Mouse (Mus musculus): ENCODE data around the gene Eif5b. TPM values are rescaled to one million over a fixed set of nuclear protein-coding genes. Genes with fewer than 3 reads are reported as not detected.
"Not testable (repeated sequence)": the region's sequence is repeated elsewhere in the genome, so short reads cannot be mapped to it uniquely, and the experiment has no call there.

Eif5b gene
- polyA plus RNA-seq, 1 experiment from 2014 or later, result 29.5 TPM

DNA sequence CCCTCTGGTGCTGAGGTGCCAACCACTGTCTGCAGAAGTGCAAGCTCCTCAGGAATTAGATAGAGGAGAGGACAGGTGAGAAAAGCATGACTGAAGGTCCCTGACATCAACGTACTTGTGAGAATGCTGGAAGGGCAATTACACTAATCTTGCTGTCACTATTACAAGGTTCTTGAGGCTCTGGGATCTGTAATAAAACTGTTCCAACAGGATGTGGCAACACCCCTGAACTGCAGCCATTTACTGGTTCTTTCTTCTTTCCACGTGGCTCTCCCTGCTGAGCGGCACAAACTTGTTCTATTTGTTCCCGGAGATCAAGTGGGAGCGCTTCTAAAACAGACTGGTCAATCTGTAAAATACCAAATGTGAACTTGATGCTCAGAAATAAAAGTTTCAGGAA is 57.4 kb downstream of the Eif5b start:
- no peaks in the 10 kb centered on the region for H3K4me1 ChIP-seq (ENCODE audit: control insufficient read depth, insufficient read depth, low read length)
- H3K4me3 ChIP-seq (ENCODE audit: low read depth, low read length), result no peak overlapping the region
- no peaks in the 10 kb centered on the region for H3K9me3 ChIP-seq (ENCODE audit: control insufficient read depth, low read depth, low read length)
- no peak overlapping the region for H3K4me2 ChIP-seq (replicated peaks; ENCODE audit: low read depth, low read length)
- no peak for ATAC-seq (ENCODE audit: insufficient number of reproducible peaks, insufficient read depth, low FRiP score, low read depth)
- H3K27ac ChIP-seq (ENCODE audit: low read length), result no peak overlapping the region
- H3K9ac ChIP-seq (replicated peaks; ENCODE audit: low read depth, low read length), result no peak overlapping the region
- no peaks in the 10 kb centered on the region for H3K27me3 ChIP-seq (ENCODE audit: control insufficient read depth, insufficient read depth, low read length)
- H3K36me3 ChIP-seq (ENCODE audit: control insufficient read depth, insufficient read depth, low read length), result peaks cover 77% of the 10 kb centered on the region
- 88% methylated on average over 5 of the region's 5 CpGs for WGBS

DNA sequence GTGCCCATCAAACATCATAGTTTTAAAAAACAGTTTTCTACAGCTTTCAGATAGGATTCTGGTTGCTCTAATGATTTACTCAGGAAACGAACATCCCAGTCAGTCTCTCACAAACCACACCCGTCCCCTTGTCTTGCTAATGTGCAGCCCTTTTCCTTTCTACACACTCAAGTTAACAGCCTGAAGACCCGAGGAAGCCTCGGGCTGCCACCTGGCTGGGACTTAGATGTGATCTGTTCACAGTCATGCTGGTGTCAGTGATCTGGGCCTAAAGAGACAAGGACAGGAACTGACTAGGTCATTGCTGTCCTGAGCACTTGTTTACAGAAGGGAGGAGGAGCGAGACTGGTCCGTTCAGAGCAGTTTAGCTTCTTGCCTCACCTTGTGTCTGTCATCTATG is 60.6 kb downstream of the Eif5b start:
- Histone ChIP-seq H3K4me2 (replicated peaks; ENCODE audit: low read depth, low read length) (no peak overlapping the region), H3K4me1 (ENCODE audit: control insufficient read depth, insufficient read depth, low read length) (no peaks in the 10 kb centered on the region), H3K27me3 (ENCODE audit: control insufficient read depth, insufficient read depth, low read length) (no peaks in the 10 kb centered on the region), H3K4me3 (ENCODE audit: low read depth, low read length) (no peak overlapping the region), H3K9me3 (ENCODE audit: control insufficient read depth, low read depth, low read length) (no peaks in the 10 kb centered on the region), H3K9ac (replicated peaks; ENCODE audit: low read depth, low read length) (no peak overlapping the region), H3K36me3 (ENCODE audit: control insufficient read depth, insufficient read depth, low read length) (peaks cover 60% of the 10 kb centered on the region), H3K27ac (ENCODE audit: low read length) (no peak overlapping the region)
- 79% methylated on average over 6 of the region's 6 CpGs for WGBS
- ATAC-seq (ENCODE audit: insufficient number of reproducible peaks, insufficient read depth, low FRiP score, low read depth), result no peak

DNA sequence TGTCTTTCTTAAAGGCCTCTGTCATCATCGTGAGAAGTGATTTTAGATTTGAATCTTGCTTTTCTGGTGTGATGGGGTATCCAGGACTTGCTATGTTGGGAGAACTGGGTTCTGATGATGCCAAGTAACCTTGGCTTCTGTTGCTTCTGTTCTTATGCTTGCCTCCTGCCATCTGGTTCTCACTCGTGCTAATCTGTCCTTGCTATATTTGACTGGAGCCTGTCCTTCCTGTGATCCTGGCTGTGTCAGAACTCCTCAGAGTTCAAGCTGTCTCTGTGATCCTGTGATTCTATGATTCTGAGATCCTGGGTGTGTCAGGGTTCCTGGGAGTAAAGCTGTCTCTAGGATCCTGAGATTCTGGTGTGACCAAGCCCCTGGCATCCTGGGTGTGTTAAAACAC is 64.3 kb downstream of the Eif5b start:
- not testable (repeated sequence) for H3K4me3 ChIP-seq (ENCODE audit: low read depth, low read length); H3K4me2 ChIP-seq (replicated peaks; ENCODE audit: low read depth, low read length); H3K9ac ChIP-seq (replicated peaks; ENCODE audit: low read depth, low read length); H3K4me1 ChIP-seq (ENCODE audit: control insufficient read depth, insufficient read depth, low read length); ATAC-seq (ENCODE audit: insufficient number of reproducible peaks, insufficient read depth, low FRiP score, low read depth); H3K27me3 ChIP-seq (ENCODE audit: control insufficient read depth, insufficient read depth, low read length); H3K9me3 ChIP-seq (ENCODE audit: control insufficient read depth, low read depth, low read length); H3K27ac ChIP-seq (ENCODE audit: low read length)
- WGBS, result 89% methylated on average over 2 of the region's 2 CpGs
- H3K36me3 ChIP-seq (ENCODE audit: control insufficient read depth, insufficient read depth, low read length), result peaks cover 44% of the 10 kb centered on the region

DNA sequence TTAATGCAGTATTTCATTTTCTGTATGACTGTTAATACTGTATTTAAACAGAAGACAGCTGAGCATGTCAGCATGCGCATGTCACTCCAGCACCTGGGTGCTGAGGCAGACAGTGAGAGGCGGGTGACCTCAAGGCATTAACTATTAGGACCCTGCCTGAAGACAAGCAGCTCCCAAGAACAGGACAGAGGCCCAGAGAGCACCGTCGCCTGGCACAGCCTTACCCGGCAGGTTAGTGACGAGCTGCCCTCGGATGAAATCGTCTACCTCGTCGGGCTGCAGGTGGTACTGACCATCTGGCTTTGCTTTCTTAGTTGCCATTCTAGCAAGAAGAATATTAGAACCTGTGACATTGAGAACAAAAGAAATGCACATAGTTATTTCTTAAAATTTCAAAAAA is 69.5 kb downstream of the Eif5b start:
- 88% methylated on average over 10 of the region's 10 CpGs for WGBS
- no peak overlapping the region for H3K9ac ChIP-seq (replicated peaks; ENCODE audit: low read depth, low read length)
- no peaks in the 10 kb centered on the region for H3K27me3 ChIP-seq (ENCODE audit: control insufficient read depth, insufficient read depth, low read length)
- H3K36me3 ChIP-seq (ENCODE audit: control insufficient read depth, insufficient read depth, low read length), result peaks cover 47% of the 10 kb centered on the region
- H3K4me2 ChIP-seq (replicated peaks; ENCODE audit: low read depth, low read length), result no peak overlapping the region
- H3K9me3 ChIP-seq (ENCODE audit: control insufficient read depth, low read depth, low read length), result no peaks in the 10 kb centered on the region
- no peak overlapping the region for H3K4me3 ChIP-seq (ENCODE audit: low read depth, low read length)
- no peak overlapping the region for H3K27ac ChIP-seq (ENCODE audit: low read length)
- no peak for ATAC-seq (ENCODE audit: insufficient number of reproducible peaks, insufficient read depth, low FRiP score, low read depth)
- no peaks in the 10 kb centered on the region for H3K4me1 ChIP-seq (ENCODE audit: control insufficient read depth, insufficient read depth, low read length)

DNA sequence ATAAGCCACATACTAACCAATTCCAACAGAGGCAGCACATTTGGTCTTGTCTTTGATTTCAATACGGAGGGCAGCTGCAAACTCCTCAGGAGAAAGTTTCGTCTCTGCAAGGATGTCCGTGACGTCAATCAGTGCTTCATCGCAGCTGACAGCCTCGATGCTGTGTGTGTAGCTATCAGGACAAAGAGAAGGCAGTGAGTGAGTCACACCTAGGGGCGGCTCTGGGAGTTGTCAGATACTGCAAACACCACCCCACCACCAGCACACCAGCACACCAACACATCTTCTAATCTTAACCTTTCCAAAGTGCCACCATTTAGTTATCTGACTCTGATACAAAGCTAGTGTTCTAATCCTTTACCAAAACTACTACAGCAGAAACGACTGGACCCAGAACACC is 73.5 kb downstream of the Eif5b start:
- H3K36me3 ChIP-seq (ENCODE audit: control insufficient read depth, insufficient read depth, low read length), result peaks cover 47% of the 10 kb centered on the region
- no peaks in the 10 kb centered on the region for H3K9me3 ChIP-seq (ENCODE audit: control insufficient read depth, low read depth, low read length)
- H3K27ac ChIP-seq (ENCODE audit: low read length), result no peak overlapping the region
- H3K9ac ChIP-seq (replicated peaks; ENCODE audit: low read depth, low read length), result no peak overlapping the region
- H3K4me1 ChIP-seq (ENCODE audit: control insufficient read depth, insufficient read depth, low read length), result no peaks in the 10 kb centered on the region
- no peak overlapping the region for H3K4me2 ChIP-seq (replicated peaks; ENCODE audit: low read depth, low read length)
- no peak overlapping the region for H3K4me3 ChIP-seq (ENCODE audit: low read depth, low read length)
- 67% methylated on average over 8 of the region's 8 CpGs for WGBS
- H3K27me3 ChIP-seq (ENCODE audit: control insufficient read depth, insufficient read depth, low read length), result no peaks in the 10 kb centered on the region
- ATAC-seq (ENCODE audit: insufficient number of reproducible peaks, insufficient read depth, low FRiP score, low read depth), result no peak

DNA sequence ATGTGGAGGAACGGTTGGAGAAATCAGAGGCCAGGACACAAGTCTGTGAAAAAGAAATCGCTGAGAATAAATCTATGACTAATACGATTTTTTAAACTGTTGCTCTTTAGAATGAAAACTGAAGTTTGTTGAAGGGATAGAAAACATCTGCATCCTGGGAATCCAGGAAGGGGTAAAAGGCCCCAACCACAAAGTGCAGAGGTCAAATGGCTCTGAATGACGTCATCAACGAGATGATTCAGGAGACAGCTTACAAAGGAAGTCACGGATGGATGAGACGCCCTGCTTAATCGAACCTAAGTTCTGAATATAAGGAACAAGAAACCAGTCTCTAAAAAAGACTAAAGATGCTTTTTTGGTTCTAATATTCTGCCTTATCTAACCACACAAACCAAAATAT is 83.5 kb downstream of the Eif5b start:
- Histone ChIP-seq H3K4me1 (ENCODE audit: control insufficient read depth, insufficient read depth, low read length) (no peaks in the 10 kb centered on the region), H3K27ac (ENCODE audit: low read length) (no peak overlapping the region), H3K4me3 (ENCODE audit: low read depth, low read length) (no peak overlapping the region), H3K9me3 (ENCODE audit: control insufficient read depth, low read depth, low read length) (no peaks in the 10 kb centered on the region), H3K36me3 (ENCODE audit: control insufficient read depth, insufficient read depth, low read length) (peaks cover 18% of the 10 kb centered on the region), H3K4me2 (replicated peaks; ENCODE audit: low read depth, low read length) (no peak overlapping the region), H3K27me3 (ENCODE audit: control insufficient read depth, insufficient read depth, low read length) (no peaks in the 10 kb centered on the region), H3K9ac (replicated peaks; ENCODE audit: low read depth, low read length) (no peak overlapping the region)
- 73% methylated on average over 8 of the region's 8 CpGs for WGBS
- ATAC-seq (ENCODE audit: insufficient number of reproducible peaks, insufficient read depth, low FRiP score, low read depth), result no peak

DNA sequence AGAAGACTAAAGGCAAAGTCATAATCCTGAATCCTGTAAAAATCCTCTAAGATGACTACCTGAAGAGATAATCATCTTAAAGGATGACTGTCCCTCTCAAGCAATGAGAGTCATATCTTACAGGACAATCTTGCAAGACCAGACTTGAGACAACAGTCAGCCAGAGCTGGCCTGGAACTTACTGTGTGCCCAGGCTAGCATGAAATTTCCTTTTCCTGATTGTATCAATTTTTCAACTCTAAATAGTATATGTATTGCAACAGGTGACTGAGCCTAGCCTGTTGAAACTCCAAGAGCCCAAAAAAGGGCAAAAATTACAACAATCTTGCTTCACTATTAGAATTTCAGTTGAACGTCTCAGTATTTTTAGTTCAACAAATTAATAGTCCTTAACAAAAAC is 105.4 kb downstream of the Eif5b start:
- H3K9ac ChIP-seq (replicated peaks; ENCODE audit: low read depth, low read length), result no peak overlapping the region
- no peak overlapping the region for H3K27ac ChIP-seq (ENCODE audit: low read length)
- H3K4me3 ChIP-seq (ENCODE audit: low read depth, low read length), result no peak overlapping the region
- no peaks in the 10 kb centered on the region for H3K9me3 ChIP-seq (ENCODE audit: control insufficient read depth, low read depth, low read length)
- ATAC-seq (ENCODE audit: insufficient number of reproducible peaks, insufficient read depth, low FRiP score, low read depth), result no peak
- H3K4me2 ChIP-seq (replicated peaks; ENCODE audit: low read depth, low read length), result no peak overlapping the region
- WGBS, result 57% methylated on average over 1 of the region's 1 CpGs
- H3K36me3 ChIP-seq (ENCODE audit: control insufficient read depth, insufficient read depth, low read length), result peaks cover 12% of the 10 kb centered on the region; the same call in 1 of the 2 replicates
- H3K4me1 ChIP-seq (ENCODE audit: control insufficient read depth, insufficient read depth, low read length), result no peaks in the 10 kb centered on the region
- no peaks in the 10 kb centered on the region for H3K27me3 ChIP-seq (ENCODE audit: control insufficient read depth, insufficient read depth, low read length)

DNA sequence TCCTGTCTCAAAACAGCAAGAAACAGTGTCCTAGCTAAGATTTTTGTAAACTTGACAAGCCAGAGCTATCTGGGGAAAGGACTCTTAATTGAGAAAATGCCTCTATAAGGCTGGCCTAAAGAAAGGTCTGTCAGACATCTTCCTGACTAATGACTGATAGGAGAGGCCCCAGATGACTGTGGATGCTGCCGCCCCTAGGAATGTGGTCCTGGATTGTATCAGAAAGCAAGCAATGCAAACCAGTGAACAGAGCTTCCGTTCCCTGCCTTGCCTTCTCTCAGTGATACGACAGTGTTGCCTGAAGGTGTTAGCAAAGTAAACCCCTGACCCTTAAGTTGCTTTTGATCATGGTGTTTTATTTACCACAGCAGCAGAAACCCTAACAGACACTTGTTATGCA is 106.0 kb downstream of the Eif5b start:
- 17% methylated on average over 3 of the region's 3 CpGs for WGBS
- Histone ChIP-seq H3K9me3 (ENCODE audit: control insufficient read depth, low read depth, low read length) (no peaks in the 10 kb centered on the region), H3K27ac (ENCODE audit: low read length) (no peak overlapping the region), H3K9ac (replicated peaks; ENCODE audit: low read depth, low read length) (no peak overlapping the region), H3K4me2 (replicated peaks; ENCODE audit: low read depth, low read length) (no peak overlapping the region), H3K27me3 (ENCODE audit: control insufficient read depth, insufficient read depth, low read length) (no peaks in the 10 kb centered on the region), H3K4me3 (ENCODE audit: low read depth, low read length) (no peak overlapping the region), H3K36me3 (ENCODE audit: control insufficient read depth, insufficient read depth, low read length) (peaks cover 6% of the 10 kb centered on the region; the same call in 1 of the 2 replicates), H3K4me1 (ENCODE audit: control insufficient read depth, insufficient read depth, low read length) (no peaks in the 10 kb centered on the region)
- no peak for ATAC-seq (ENCODE audit: insufficient number of reproducible peaks, insufficient read depth, low FRiP score, low read depth)
